Mouse (Mus musculus): ENCODE results near the gene Pip4k2a. TPM values are rescaled to one million over a fixed set of nuclear protein-coding genes. Genes with fewer than 3 reads are reported as not detected.

Gene Pip4k2a
- total and polyA plus RNA-seq, 3 experiments, result 4.3 to 7.6 (median 6.5) TPM

GRCm38 (mm10) chr2:18872797-18873196, 125.1 kb downstream of the Pip4k2a start:
- no peaks in the 10 kb centered on the region for H3K27me3 ChIP-seq (ENCODE audit: control insufficient read depth, insufficient read depth, low read length)
- H3K36me3 ChIP-seq (ENCODE audit: control insufficient read depth, insufficient read depth, low read length), result no peaks in the 10 kb centered on the region
- no peak for TF ChIP-seq POLR2A (IDR thresholded peaks at IDR 0.05; ENCODE audit: insufficient read depth, low read depth, low read length)
- TF ChIP-seq EP300 (IDR thresholded peaks at IDR 0.05; ENCODE audit: insufficient read depth, low read depth, low read length), result 0 out of 2 replicates have a peak, but pooled peaks have one; percentile 26
- peak; percentile 82 for TF ChIP-seq CTCF (IDR thresholded peaks at IDR 0.05)
- no peak overlapping the region for H3K4me3 ChIP-seq
- H3K9ac ChIP-seq (ENCODE audit: low read depth, low read length), result no peak overlapping the region
- intact Hi-C loops (cut with DNase I), result loop anchor here (1.0 to 5.0 kb wide), 4 partner anchors 126 to 470 kb away; partner anchors contain the start of genes 4930426L09Rik and Pip4k2a
- DNase-seq, result peak; percentile 62 to 76
- no peak overlapping the region for H3K27ac ChIP-seq
- H3K79me2 ChIP-seq (replicated peaks; ENCODE audit: control insufficient read depth, insufficient read depth, low read length), result no peaks in the 10 kb centered on the region
- no peaks in the 10 kb centered on the region; the same call in 1 of the 2 replicates for H3K4me1 ChIP-seq (ENCODE audit: control insufficient read depth, insufficient read depth, low read length)
- WGBS, result 2% methylated on average over 2 of the region's 2 CpGs

GRCm38 (mm10) chr2:18871087-18871486, 126.8 kb downstream of the Pip4k2a start:
- DNase-seq, result no peak
- H3K79me2 ChIP-seq (replicated peaks; ENCODE audit: control insufficient read depth, insufficient read depth, low read length), result no peaks in the 10 kb centered on the region
- intact Hi-C loops (cut with DNase I), result loop anchor here (5.0 kb wide), 2 partner anchors 286 to 471 kb away; no protein-coding TSS in a partner anchor
- 84% methylated on average over 3 of the region's 3 CpGs for WGBS
- TF ChIP-seq CTCF (IDR thresholded peaks at IDR 0.05) (no peak), POLR2A (IDR thresholded peaks at IDR 0.05; ENCODE audit: insufficient read depth, low read depth, low read length) (no peak), EP300 (IDR thresholded peaks at IDR 0.05; ENCODE audit: insufficient read depth, low read depth, low read length) (no peak)
- no peaks in the 10 kb centered on the region for H3K36me3 ChIP-seq (ENCODE audit: control insufficient read depth, insufficient read depth, low read length)
- H3K27me3 ChIP-seq (ENCODE audit: control insufficient read depth, insufficient read depth, low read length), result no peaks in the 10 kb centered on the region
- H3K9ac ChIP-seq (ENCODE audit: low read depth, low read length), result no peak overlapping the region
- H3K27ac ChIP-seq, result no peak overlapping the region
- H3K4me1 ChIP-seq (ENCODE audit: control insufficient read depth, insufficient read depth, low read length), result no peaks in the 10 kb centered on the region; the same call in 1 of the 2 replicates
- no peak overlapping the region for H3K4me3 ChIP-seq

- intact Hi-C loops (cut with DNase I), result no loop called here
- H3K36me3 ChIP-seq (ENCODE audit: control insufficient read depth, insufficient read depth, low read length), result no peaks in the 10 kb centered on the region
- WGBS, result 74% methylated on average over 2 of the region's 2 CpGs
- no peak for TF ChIP-seq CTCF (IDR thresholded peaks at IDR 0.05)
- no peak for TF ChIP-seq EP300 (IDR thresholded peaks at IDR 0.05; ENCODE audit: insufficient read depth, low read depth, low read length)
- TF ChIP-seq POLR2A (IDR thresholded peaks at IDR 0.05; ENCODE audit: insufficient read depth, low read depth, low read length), result no peak
- no peak overlapping the region for H3K9ac ChIP-seq (ENCODE audit: low read depth, low read length)
- H3K79me2 ChIP-seq (replicated peaks; ENCODE audit: control insufficient read depth, insufficient read depth, low read length), result no peaks in the 10 kb centered on the region
- DNase-seq, result no peak
- no peak overlapping the region for H3K4me3 ChIP-seq
- H3K4me1 ChIP-seq (ENCODE audit: control insufficient read depth, insufficient read depth, low read length), result no peaks in the 10 kb centered on the region
- H3K27ac ChIP-seq, result no peak overlapping the region
- no peaks in the 10 kb centered on the region for H3K27me3 ChIP-seq (ENCODE audit: control insufficient read depth, insufficient read depth, low read length)
Observed at GRCm38 (mm10) chr2:18867069-18867468, 130.9 kb downstream of the Pip4k2a start.

GRCm38 (mm10) chr2:18864719-18865118, 133.2 kb downstream of the Pip4k2a start:
- intact Hi-C loops (cut with DNase I), result no loop called here
- Histone ChIP-seq H3K4me1 (ENCODE audit: control insufficient read depth, insufficient read depth, low read length) (no peaks in the 10 kb centered on the region), H3K27me3 (ENCODE audit: control insufficient read depth, insufficient read depth, low read length) (no peaks in the 10 kb centered on the region), H3K79me2 (replicated peaks; ENCODE audit: control insufficient read depth, insufficient read depth, low read length) (no peaks in the 10 kb centered on the region), H3K27ac (no peak overlapping the region), H3K4me3 (no peak overlapping the region), H3K9ac (ENCODE audit: low read depth, low read length) (no peak overlapping the region), H3K36me3 (ENCODE audit: control insufficient read depth, insufficient read depth, low read length) (no peaks in the 10 kb centered on the region)
- TF ChIP-seq EP300 (IDR thresholded peaks at IDR 0.05; ENCODE audit: insufficient read depth, low read depth, low read length), result no peak
- no peak for TF ChIP-seq CTCF (IDR thresholded peaks at IDR 0.05)
- no peak for TF ChIP-seq POLR2A (IDR thresholded peaks at IDR 0.05; ENCODE audit: insufficient read depth, low read depth, low read length)
- no peak for DNase-seq
- WGBS, result 93% methylated on average over 5 of the region's 5 CpGs

GRCm38 (mm10) chr2:18861607-18862158, 136.2 kb downstream of the Pip4k2a start:
- WGBS, result 89% methylated on average over 5 of the region's 5 CpGs
- H3K4me3 ChIP-seq, result no peak overlapping the region
- H3K9ac ChIP-seq (ENCODE audit: low read depth, low read length), result no peak overlapping the region
- no peak for DNase-seq
- H3K36me3 ChIP-seq (ENCODE audit: control insufficient read depth, insufficient read depth, low read length), result no peaks in the 10 kb centered on the region
- no peaks in the 10 kb centered on the region for H3K27me3 ChIP-seq (ENCODE audit: control insufficient read depth, insufficient read depth, low read length)
- TF ChIP-seq EP300 (IDR thresholded peaks at IDR 0.05; ENCODE audit: insufficient read depth, low read depth, low read length) (no peak), CTCF (IDR thresholded peaks at IDR 0.05) (no peak), POLR2A (IDR thresholded peaks at IDR 0.05; ENCODE audit: insufficient read depth, low read depth, low read length) (no peak)
- H3K79me2 ChIP-seq (replicated peaks; ENCODE audit: control insufficient read depth, insufficient read depth, low read length), result no peaks in the 10 kb centered on the region
- no peaks in the 10 kb centered on the region for H3K4me1 ChIP-seq (ENCODE audit: control insufficient read depth, insufficient read depth, low read length)
- intact Hi-C loops (cut with DNase I), result no loop called here
- no peak overlapping the region for H3K27ac ChIP-seq

- Histone ChIP-seq H3K27ac (no peak overlapping the region), H3K9ac (ENCODE audit: low read depth, low read length) (no peak overlapping the region), H3K36me3 (ENCODE audit: control insufficient read depth, insufficient read depth, low read length) (no peaks in the 10 kb centered on the region), H3K27me3 (ENCODE audit: control insufficient read depth, insufficient read depth, low read length) (no peaks in the 10 kb centered on the region), H3K79me2 (replicated peaks; ENCODE audit: control insufficient read depth, insufficient read depth, low read length) (no peaks in the 10 kb centered on the region), H3K4me3 (no peak overlapping the region), H3K4me1 (ENCODE audit: control insufficient read depth, insufficient read depth, low read length) (no peaks in the 10 kb centered on the region)
- 54% methylated on average over 9 of the region's 9 CpGs for WGBS
- intact Hi-C loops (cut with DNase I), result no loop called here
- no peak for DNase-seq
- TF ChIP-seq EP300 (IDR thresholded peaks at IDR 0.05; ENCODE audit: insufficient read depth, low read depth, low read length) (no peak), POLR2A (IDR thresholded peaks at IDR 0.05; ENCODE audit: insufficient read depth, low read depth, low read length) (no peak)
Observed at GRCm38 (mm10) chr2:18860686-18861085, 137.2 kb downstream of the Pip4k2a start.

Data from heart, adult 2 months (tissue).